Mouse (Mus musculus) MEL (cell line): Measurements from ENCODE around the gene Kcne2. TPM values are rescaled to one million over a fixed set of nuclear protein-coding genes. Genes with fewer than 3 reads are reported as not detected.

ENCODE experiments used
- DNase-seq: peaks from one replicate; pipeline ENCODE4 v3.0.0; 2011; ENCODE audit warnings: low read depth, low spot score
- H3K27ac ChIP-seq: 2 replicates; pipeline ENCODE4 v1.5.1; 2012; ENCODE audit warnings: low read depth, mild to moderate bottlenecking, control low read depth, low read length, moderate library complexity; ENCODE audit not compliant: control insufficient read depth
- H3K27me3 ChIP-seq, 2 experiments: fragments of 150-350 bp in 1 of 2; sonication (generic) in 1 of 2; 2 replicates each; pipeline ENCODE4 v1.6.1; 2012; ENCODE audit warnings: low read length in 2 of 2, mild to moderate bottlenecking in 2 of 2, improper control_type of control experiment in 1 of 2, moderate library complexity in 1 of 2; ENCODE audit not compliant: insufficient read depth in 2 of 2, control insufficient read depth in 1 of 2
- H3K36me3 ChIP-seq, 2 experiments: 2 replicates each; pipeline ENCODE4 v1.6.1; 2012 to 2014; ENCODE audit warnings: low read length in 2 of 2, improper control_type of control experiment in 1 of 2, inconsistent platforms in 1 of 2, mild to moderate bottlenecking in 1 of 2; ENCODE audit not compliant: insufficient read depth in 2 of 2, control insufficient read depth in 1 of 2
- H3K4me1 ChIP-seq, 2 experiments: fragments of 150-350 bp in 1 of 2; sonication (generic) in 1 of 2; 2 replicates each; pipeline ENCODE4 v1.6.1; 2012; ENCODE audit warnings: low read length in 2 of 2, improper control_type of control experiment in 1 of 2, mild to moderate bottlenecking in 1 of 2; ENCODE audit not compliant: insufficient read depth in 2 of 2, control insufficient read depth in 1 of 2
- H3K4me3 ChIP-seq, 2 experiments: fragments of 150-350 bp in 1 of 2; sonication (generic) in 1 of 2; 2 replicates each; pipeline ENCODE4 v1.5.1; 2012; ENCODE audit warnings: low read depth in 2 of 2, low read length in 2 of 2, mild to moderate bottlenecking in 2 of 2, moderate library complexity in 2 of 2, control low read depth in 1 of 2, improper control_type of control experiment in 1 of 2; ENCODE audit not compliant: control insufficient read depth in 1 of 2, insufficient read depth in 1 of 2
- H3K79me2 ChIP-seq: 2 replicates; pipeline ENCODE4 v1.6.1; 2012; ENCODE audit warnings: mild to moderate bottlenecking, low read length, moderate library complexity; ENCODE audit not compliant: control insufficient read depth, poor library complexity, insufficient read depth
- H3K9ac ChIP-seq: 2 replicates; pipeline ENCODE4 v1.6.1; 2012; ENCODE audit warnings: low read depth, mild to moderate bottlenecking, control low read depth, low read length, moderate library complexity; ENCODE audit not compliant: control insufficient read depth, poor library complexity, severe bottlenecking
- H3K9me3 ChIP-seq: fragments of 150-350 bp; sonication (generic); replicated peaks from 2 replicates; pipeline ENCODE4 v1.6.1; 2012; ENCODE audit warnings: mild to moderate bottlenecking, low read length, improper control_type of control experiment, moderate library complexity; ENCODE audit not compliant: insufficient read depth
- CHD1 ChIP-seq: IDR thresholded peaks from 2 replicates; pipeline ENCODE4 v1.6.1; 2012; ENCODE audit warnings: low read depth, mild to moderate bottlenecking, inconsistent platforms, low read length, improper control_type of control experiment
- CTCF ChIP-seq, 3 experiments: IDR thresholded peaks in 2 of 3; conservative IDR thresholded peaks in 1 of 3; 2 replicates each; pipeline ENCODE4 v1.5.1; 2011 to 2012; ENCODE audit warnings: low read length in 3 of 3, low read depth in 2 of 3, mild to moderate bottlenecking in 2 of 3, improper control_type of control experiment in 1 of 3, inconsistent platforms in 1 of 3, mixed read lengths in 1 of 3, moderate library complexity in 1 of 3; ENCODE audit not compliant: control insufficient read depth in 1 of 3, insufficient read depth in 1 of 3, poor library complexity in 1 of 3, severe bottlenecking in 1 of 3
- ETS1 ChIP-seq: IDR thresholded peaks from 2 replicates; pipeline ENCODE4 v1.6.1; 2012; ENCODE audit warnings: low read depth, mild to moderate bottlenecking, inconsistent platforms, low read length, improper control_type of control experiment, moderate library complexity
- GABPA ChIP-seq: IDR thresholded peaks from 2 replicates; pipeline ENCODE4 v1.6.1; 2012; ENCODE audit warnings: low read depth, mild to moderate bottlenecking, inconsistent platforms, low read length, improper control_type of control experiment, moderate library complexity
- GATA1 ChIP-seq: IDR thresholded peaks from 2 replicates; pipeline ENCODE4 v1.6.1; 2011; ENCODE audit warnings: low read depth, low read length, improper control_type of control experiment
- JUND ChIP-seq: IDR thresholded peaks from 2 replicates; pipeline ENCODE4 v1.6.1; 2011; ENCODE audit warnings: low read depth, mild to moderate bottlenecking, improper control_type of control experiment, low read length
- MAZ ChIP-seq: IDR thresholded peaks from 2 replicates; pipeline ENCODE4 v1.6.1; 2012; ENCODE audit warnings: low read depth, mild to moderate bottlenecking, inconsistent platforms, low read length, improper control_type of control experiment
- MXI1 ChIP-seq: IDR thresholded peaks from 2 replicates; pipeline ENCODE4 v1.6.1; 2011; ENCODE audit warnings: mild to moderate bottlenecking, low read depth, low read length, improper control_type of control experiment
- NELFE ChIP-seq: IDR thresholded peaks from 2 replicates; pipeline ENCODE4 v1.6.1; 2011; ENCODE audit warnings: low read depth, low read length, improper control_type of control experiment
- POLR2AphosphoS2 ChIP-seq: IDR thresholded peaks from 2 replicates; pipeline ENCODE4 v1.6.1; 2011; ENCODE audit warnings: low read length, improper control_type of control experiment
- POLR2AphosphoS5 ChIP-seq: IDR thresholded peaks from 2 replicates; pipeline ENCODE4 v1.6.1; 2012; ENCODE audit warnings: low read depth, borderline replicate concordance, mild to moderate bottlenecking, inconsistent platforms, low read length, moderate library complexity, mixed read lengths
- RAD21 ChIP-seq: IDR thresholded peaks from 2 replicates; pipeline ENCODE4 v1.6.1; 2011; ENCODE audit warnings: mild to moderate bottlenecking, low read depth, low read length, improper control_type of control experiment
- RCOR1 ChIP-seq: IDR thresholded peaks from 2 replicates; pipeline ENCODE4 v1.6.1; 2012; ENCODE audit warnings: low read depth, mild to moderate bottlenecking, inconsistent platforms, low read length, improper control_type of control experiment
- SIN3A ChIP-seq: IDR thresholded peaks from 2 replicates; pipeline ENCODE4 v1.6.1; 2012; ENCODE audit warnings: low read length, improper control_type of control experiment, inconsistent platforms
- TAL1 ChIP-seq: IDR thresholded peaks from 2 replicates; pipeline ENCODE4 v1.6.1; 2012; ENCODE audit warnings: mild to moderate bottlenecking, inconsistent platforms, low read length, moderate library complexity, mixed read lengths
- TCF12 ChIP-seq: IDR thresholded peaks from 2 replicates; pipeline ENCODE4 v1.6.1; 2014; ENCODE audit warnings: low read depth, mild to moderate bottlenecking, inconsistent platforms, low read length, improper control_type of control experiment, moderate library complexity
- UBTF ChIP-seq: IDR thresholded peaks from 2 replicates; pipeline ENCODE4 v1.6.1; 2012; ENCODE audit warnings: low read depth, mild to moderate bottlenecking, inconsistent platforms, low read length, improper control_type of control experiment, moderate library complexity, borderline replicate concordance; ENCODE audit not compliant: insufficient read depth
- ZC3H11A ChIP-seq: IDR thresholded peaks from 2 replicates; pipeline ENCODE4 v1.6.1; 2012; ENCODE audit warnings: low read depth, mild to moderate bottlenecking, inconsistent platforms, low read length, improper control_type of control experiment
- polyA plus RNA-seq, 2 experiments: library from polyadenylated mRNA; stranded (reverse) in 1 of 2; unstranded in 1 of 2; fragments of >175 nt in 1 of 2; fragments of >200 nt in 1 of 2; gene quantifications; 2 replicates each; pipeline versions ENCODE4 v1.2.1 to v1.2.4; 2012; ENCODE audit warnings: low replicate concordance in 2 of 2, low read depth in 1 of 2; ENCODE audit not compliant: insufficient read length in 2 of 2, insufficient read depth in 1 of 2, missing spikeins in 1 of 2
- total RNA-seq: library from RNA; depleted of rRNA; stranded (reverse); fragments of 300-350 nt; gene quantifications from 2 replicates; pipeline ENCODE4 v1.2.3, GENCODE M21; 2012

The Kcne2 gene
- total and polyA plus RNA-seq, 3 experiments = 0.06 TPM; not detected in 2

DNA sequence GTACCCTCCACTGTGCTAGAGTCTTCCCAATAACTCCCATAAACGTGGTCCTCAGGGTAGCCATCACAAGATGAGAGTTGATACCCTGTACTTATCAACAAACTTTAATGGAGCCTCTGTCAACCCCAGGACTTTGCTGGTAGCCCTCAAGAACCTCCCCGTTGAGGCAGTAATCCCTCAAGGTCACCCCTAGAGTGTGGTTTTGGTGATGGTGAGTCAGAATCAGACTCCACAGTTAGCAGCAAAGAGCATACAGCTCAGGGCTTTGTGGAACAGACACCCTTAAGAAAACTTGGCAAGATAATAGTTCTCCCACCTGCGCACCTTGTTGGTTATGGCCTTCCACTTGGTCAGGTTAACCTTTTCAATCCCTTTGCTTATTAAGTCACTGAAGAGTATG lies 28.2 kb downstream of the Kcne2 start:
- Histone ChIP-seq H3K27ac (no peak overlapping the region), H3K79me2 (no peaks in the 10 kb centered on the region; the same call in 1 of the 2 replicates), H3K4me1 (peaks cover 0 to 6% of the 10 kb centered on the region in 2 experiments; a peak in 1 of 4 replicates), H3K9ac (no peak overlapping the region), H3K36me3 (peaks cover 0 to 2% of the 10 kb centered on the region in 2 experiments; a peak in 1 of 4 replicates), H3K9me3 (no peaks in the 10 kb centered on the region), H3K27me3 (peaks cover 3% of the 10 kb centered on the region in 2 experiments; a peak in 3 of 4 replicates), H3K4me3 (no peak overlapping the region)
- no peak for DNase-seq
- TF ChIP-seq RAD21 (no peak), MAZ (no peak), GATA1 (no peak), UBTF (no peak), GABPA (no peak)

DNA sequence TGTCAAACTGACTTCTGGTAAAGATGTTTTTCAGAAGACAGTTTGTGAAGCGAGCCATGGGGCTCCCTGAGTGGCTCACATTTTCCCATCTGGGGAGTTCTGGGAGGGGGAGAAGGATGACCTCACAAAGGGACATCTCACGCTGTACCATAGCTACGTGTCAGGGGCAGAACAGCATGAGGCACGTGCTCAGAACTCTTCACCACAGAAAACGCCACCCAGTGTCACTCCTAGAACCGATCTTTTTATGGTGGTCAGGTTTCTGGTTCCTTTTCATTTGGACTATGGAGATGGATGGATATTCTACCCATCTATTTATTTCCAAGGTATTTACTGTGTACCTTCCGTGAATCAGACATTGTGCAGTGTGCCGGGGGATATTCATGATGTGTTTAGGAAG lies 29.2 kb downstream of the Kcne2 start, which contains the start of gene Fam243:
Gene Fam243, minus strand, starts transcription at position 101 of the 400 bp plus-strand sequence.
- Histone ChIP-seq H3K4me3 (no peak within 1 kb of the TSS), H3K9me3 (no peaks in the 10 kb centered on the region), H3K4me1 (peaks cover 0 to 6% of the 10 kb centered on the region in 2 experiments; a peak in 1 of 4 replicates), H3K79me2 (no peaks in the 10 kb centered on the region; the same call in 1 of the 2 replicates), H3K36me3 (peaks cover 0 to 2% of the 10 kb centered on the region in 2 experiments; a peak in 1 of 4 replicates), H3K27ac (no peak within 1 kb of the TSS), H3K27me3 (peaks cover 3 to 4% of the 10 kb centered on the region in 2 experiments), H3K9ac (no peak within 1 kb of the TSS)
- TF ChIP-seq JUND (no peak), POLR2AphosphoS2 (no peak), MAZ (no peak), RAD21 (no peak), TAL1 (no peak), ETS1 (no peak), CTCF (IDR thresholded peaks at IDR 0.05 in 2 of 3, conservative IDR thresholded peaks at IDR 0.05 in 1 of 3; ENCODE audit: control insufficient read depth in 1 of 3, insufficient read depth in 1 of 3, low read depth in 2 of 3, low read length in 3 of 3, poor library complexity in 1 of 3, severe bottlenecking in 1 of 3) (no peak), CHD1 (no peak), TCF12 (no peak), RCOR1 (no peak), ZC3H11A (no peak), GATA1 (no peak), MXI1 (no peak), NELFE (no peak), POLR2AphosphoS5 (no peak), UBTF (no peak), SIN3A (no peak)
- no peak for DNase-seq
